Mouse (Mus musculus): Measurements from ENCODE around the gene Srebf1. TPM values are rescaled to one million over a fixed set of nuclear protein-coding genes. Genes with fewer than 3 reads are reported as not detected.

Srebf1 gene
- polyA plus RNA-seq, 1 experiment from 2014 or later: 68.7 TPM

DNA sequence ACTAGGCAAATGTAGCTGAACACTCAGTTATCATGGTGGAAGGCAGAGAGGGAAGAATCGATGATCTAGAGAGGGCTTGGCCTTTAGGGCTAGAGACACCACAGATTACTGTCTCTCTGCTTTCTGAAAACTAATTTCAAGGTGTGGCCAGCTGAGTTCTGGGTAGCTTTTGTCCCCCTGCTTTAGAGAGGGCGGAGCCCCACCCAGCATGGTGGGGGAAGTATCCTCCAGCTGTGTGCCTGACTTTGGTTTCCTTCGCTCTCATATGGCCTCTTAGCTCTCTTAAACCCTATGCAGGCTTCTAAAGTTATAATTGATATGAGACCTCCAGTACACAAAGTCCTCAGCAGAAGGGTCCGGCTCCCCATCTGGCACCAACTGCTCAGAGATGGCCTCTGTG lies 59.0 kb downstream of the Srebf1 start:
- no peak overlapping the region for H3K9ac ChIP-seq (ENCODE audit: low read length)
- H3K36me3 ChIP-seq (ENCODE audit: control insufficient read depth, insufficient read depth, low read length): no peaks in the 10 kb centered on the region; the same call in 1 of the 2 replicates
- ATAC-seq (replicated peaks; ENCODE audit: low FRiP score) (no peak), DNase-seq (ENCODE audit: low spot score) (no peak)
- no peaks in the 10 kb centered on the region for H3K9me3 ChIP-seq (ENCODE audit: control insufficient read depth, low read length)
- 94% methylated on average over 4 of the region's 4 CpGs for WGBS
- H3K4me1 ChIP-seq (replicated peaks; ENCODE audit: control insufficient read depth, insufficient read depth, low read length): peaks cover 12% of the 10 kb centered on the region; the same call in 1 of the 2 replicates
- no peak overlapping the region for H3K4me3 ChIP-seq (ENCODE audit: low read depth, low read length)
- H3K27me3 ChIP-seq (ENCODE audit: control insufficient read depth, insufficient read depth, low read length): no peaks in the 10 kb centered on the region
- no peak overlapping the region for H3K4me2 ChIP-seq (ENCODE audit: low read depth, low read length, severe bottlenecking)
- H3K27ac ChIP-seq (ENCODE audit: low read depth, low read length): no peak overlapping the region

DNA sequence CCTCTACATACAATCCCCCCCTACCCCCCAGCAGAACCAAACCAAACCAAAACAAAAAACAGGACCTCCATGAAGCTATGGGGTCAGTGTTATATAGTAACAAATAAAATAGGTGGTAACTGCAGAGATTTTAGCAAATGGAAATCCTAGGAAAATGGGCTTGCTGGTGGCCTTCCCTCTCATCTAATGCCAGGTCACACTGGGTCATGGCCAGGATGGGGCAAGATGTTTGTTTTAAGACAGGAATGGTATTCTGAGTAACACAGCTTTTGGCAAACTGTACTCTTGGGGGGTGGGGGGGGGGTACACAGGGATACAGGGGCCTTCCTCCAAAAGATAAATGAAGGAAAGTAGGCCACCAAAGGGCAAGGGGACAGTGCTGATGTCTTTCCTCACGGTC lies 59.8 kb downstream of the Srebf1 start:
- Histone ChIP-seq H3K4me3 (ENCODE audit: low read depth, low read length) (no peak overlapping the region), H3K27me3 (ENCODE audit: control insufficient read depth, insufficient read depth, low read length) (no peaks in the 10 kb centered on the region), H3K9ac (ENCODE audit: low read length) (no peak overlapping the region), H3K4me1 (replicated peaks; ENCODE audit: control insufficient read depth, insufficient read depth, low read length) (peaks cover 12% of the 10 kb centered on the region; the same call in 1 of the 2 replicates), H3K9me3 (ENCODE audit: control insufficient read depth, low read length) (no peaks in the 10 kb centered on the region), H3K36me3 (ENCODE audit: control insufficient read depth, insufficient read depth, low read length) (no peaks in the 10 kb centered on the region; the same call in 1 of the 2 replicates), H3K27ac (ENCODE audit: low read depth, low read length) (no peak overlapping the region), H3K4me2 (ENCODE audit: low read depth, low read length, severe bottlenecking) (no peak overlapping the region)
- WGBS: 93% methylated on average over 1 of the region's 1 CpGs
- no peak for DNase-seq (ENCODE audit: low spot score)
- no peak for ATAC-seq (replicated peaks; ENCODE audit: low FRiP score)

DNA sequence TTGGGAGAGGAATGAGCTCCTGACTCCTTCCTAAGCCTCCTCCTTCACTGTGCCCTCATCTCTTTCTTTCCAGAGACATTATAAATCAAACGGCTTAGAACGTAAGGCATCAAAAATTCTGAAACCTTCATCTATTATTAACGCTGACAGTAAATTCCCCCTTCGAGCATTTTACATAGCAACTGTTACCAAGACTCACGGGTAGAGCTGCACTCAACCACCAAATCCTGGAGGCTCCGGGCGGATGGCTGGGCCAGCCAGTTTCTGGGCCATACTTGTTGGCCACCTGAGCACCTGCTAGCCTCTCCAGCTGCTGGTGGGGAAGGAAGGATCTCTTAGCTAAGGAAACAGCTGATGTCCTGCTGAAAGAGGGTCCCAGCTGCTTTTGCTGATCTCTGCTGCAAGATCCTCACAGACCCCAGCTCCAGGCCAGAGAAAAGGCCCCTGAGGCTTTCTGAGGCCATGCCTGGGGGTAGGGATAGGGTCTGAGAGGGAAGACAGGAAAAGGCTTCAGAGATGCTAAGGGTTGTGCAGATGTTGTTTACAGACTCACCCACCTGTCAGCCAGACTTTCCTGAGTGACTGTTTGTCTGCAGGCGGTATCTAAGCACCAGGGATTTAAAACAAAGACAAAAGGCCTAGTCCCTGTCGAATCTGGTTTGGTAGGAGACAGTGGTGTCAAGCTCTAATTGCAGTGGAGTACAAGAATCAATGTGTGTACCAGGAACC lies 61.1 kb downstream of the Srebf1 start:
- ATAC-seq (replicated peaks; ENCODE audit: low FRiP score) (no peak), DNase-seq (ENCODE audit: low spot score) (no peak)
- H3K4me2 ChIP-seq (ENCODE audit: low read depth, low read length, severe bottlenecking): no peak overlapping the region
- H3K27ac ChIP-seq (ENCODE audit: low read depth, low read length): peak overlapping the region; percentile 41
- H3K4me3 ChIP-seq (ENCODE audit: low read depth, low read length): no peak overlapping the region
- H3K4me1 ChIP-seq (replicated peaks; ENCODE audit: control insufficient read depth, insufficient read depth, low read length): peaks cover 12% of the 10 kb centered on the region; the same call in 1 of the 2 replicates
- WGBS: 77% methylated on average over 9 of the region's 9 CpGs
- H3K27me3 ChIP-seq (ENCODE audit: control insufficient read depth, insufficient read depth, low read length): no peaks in the 10 kb centered on the region
- H3K36me3 ChIP-seq (ENCODE audit: control insufficient read depth, insufficient read depth, low read length): no peaks in the 10 kb centered on the region
- H3K9me3 ChIP-seq (ENCODE audit: control insufficient read depth, low read length): no peaks in the 10 kb centered on the region
- peak overlapping the region; percentile 27; the same call in 1 of the 2 replicates for H3K9ac ChIP-seq (ENCODE audit: low read length)

DNA sequence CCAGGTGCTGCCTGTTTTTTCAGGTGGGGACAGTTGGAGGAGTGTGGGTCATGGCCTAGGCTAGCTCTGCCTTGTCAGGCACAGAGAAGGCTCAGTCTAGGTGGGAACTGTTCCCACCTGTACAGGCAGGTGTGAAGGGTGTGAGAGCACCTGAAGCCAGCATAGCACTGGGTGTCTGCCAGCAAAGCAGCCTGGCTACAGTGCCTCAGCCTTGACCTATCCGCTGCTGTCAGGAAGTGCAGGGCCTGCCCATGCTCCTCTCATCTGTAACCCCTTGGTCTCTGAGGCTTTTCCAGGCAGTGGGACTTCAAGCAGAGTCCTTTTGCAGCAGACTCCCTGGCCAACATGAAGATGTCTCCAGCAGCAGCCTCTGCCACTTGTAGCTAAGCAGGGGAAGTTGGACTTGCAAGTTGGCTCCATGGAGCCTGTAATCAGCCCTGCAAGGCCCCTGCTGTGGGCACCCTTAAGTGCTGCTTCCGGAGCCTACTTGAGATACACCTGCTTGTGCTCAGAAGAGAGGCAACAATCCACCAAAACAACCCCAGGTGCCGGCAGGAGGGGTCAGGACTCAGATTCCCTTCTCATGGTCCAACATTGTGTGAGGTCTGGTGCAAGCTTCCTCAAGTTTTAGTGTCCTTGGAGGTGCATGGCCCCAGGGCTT lies 61.8 kb downstream of the Srebf1 start:
- ATAC-seq (replicated peaks; ENCODE audit: low FRiP score): no peak
- DNase-seq (ENCODE audit: low spot score): no peak
- peaks cover 7% of the 10 kb centered on the region; the same call in 1 of the 2 replicates for H3K4me1 ChIP-seq (replicated peaks; ENCODE audit: control insufficient read depth, insufficient read depth, low read length)
- WGBS: 68% methylated on average over 3 of the region's 3 CpGs
- no peak overlapping the region for H3K27ac ChIP-seq (ENCODE audit: low read depth, low read length)
- no peaks in the 10 kb centered on the region for H3K27me3 ChIP-seq (ENCODE audit: control insufficient read depth, insufficient read depth, low read length)
- H3K9me3 ChIP-seq (ENCODE audit: control insufficient read depth, low read length): no peaks in the 10 kb centered on the region
- H3K4me3 ChIP-seq (ENCODE audit: low read depth, low read length): no peak overlapping the region
- no peak overlapping the region for H3K9ac ChIP-seq (ENCODE audit: low read length)
- H3K36me3 ChIP-seq (ENCODE audit: control insufficient read depth, insufficient read depth, low read length): no peaks in the 10 kb centered on the region
- H3K4me2 ChIP-seq (ENCODE audit: low read depth, low read length, severe bottlenecking): no peak overlapping the region

DNA sequence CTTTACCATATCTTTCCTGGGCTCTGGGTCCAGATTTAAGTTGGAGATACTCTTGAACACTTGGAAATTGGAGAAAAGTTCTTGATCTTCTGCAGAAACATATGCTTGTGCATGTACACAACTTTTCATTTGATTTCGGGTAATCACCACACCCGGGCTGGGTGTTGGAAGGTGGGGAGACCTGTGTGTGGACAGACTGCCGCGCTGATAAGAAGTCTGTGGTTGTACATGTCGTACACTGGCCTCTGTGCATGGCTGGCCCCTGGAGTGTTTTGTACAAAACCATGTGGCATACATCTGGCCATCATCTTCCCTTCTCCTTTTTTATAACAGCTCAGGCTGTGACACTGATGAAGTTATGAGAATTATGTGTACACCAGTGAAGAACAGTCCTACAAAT lies 62.4 kb downstream of the Srebf1 start:
- Histone ChIP-seq H3K36me3 (ENCODE audit: control insufficient read depth, insufficient read depth, low read length) (no peaks in the 10 kb centered on the region), H3K4me3 (ENCODE audit: low read depth, low read length) (no peak overlapping the region), H3K9me3 (ENCODE audit: control insufficient read depth, low read length) (no peaks in the 10 kb centered on the region), H3K27ac (ENCODE audit: low read depth, low read length) (no peak overlapping the region), H3K4me1 (replicated peaks; ENCODE audit: control insufficient read depth, insufficient read depth, low read length) (peaks cover 7% of the 10 kb centered on the region; the same call in 1 of the 2 replicates), H3K9ac (ENCODE audit: low read length) (no peak overlapping the region), H3K4me2 (ENCODE audit: low read depth, low read length, severe bottlenecking) (no peak overlapping the region), H3K27me3 (ENCODE audit: control insufficient read depth, insufficient read depth, low read length) (no peaks in the 10 kb centered on the region)
- DNase-seq (ENCODE audit: low spot score) (no peak), ATAC-seq (replicated peaks; ENCODE audit: low FRiP score) (no peak)
- WGBS: 90% methylated on average over 5 of the region's 5 CpGs

DNA sequence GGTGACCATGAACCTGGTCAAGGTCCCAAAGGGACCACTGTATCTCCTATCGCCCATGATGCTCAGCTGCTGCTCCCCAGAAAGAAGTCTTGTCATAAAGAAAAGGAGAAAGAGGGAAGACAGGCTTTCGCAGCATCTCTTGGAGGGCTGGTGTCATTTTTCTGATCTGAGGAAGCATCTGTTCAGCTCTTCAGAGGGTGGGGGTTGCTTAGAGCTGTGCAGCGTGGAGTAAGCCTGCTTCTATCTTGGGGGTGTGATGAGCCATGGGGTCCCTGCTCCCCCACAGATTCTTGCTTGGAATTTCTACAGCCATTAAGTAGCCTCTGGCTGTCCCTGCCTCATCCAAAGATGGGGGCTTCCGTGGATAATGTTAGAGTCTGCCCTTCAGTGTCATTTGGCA lies 64.1 kb downstream of the Srebf1 start:
- no peaks in the 10 kb centered on the region for H3K36me3 ChIP-seq (ENCODE audit: control insufficient read depth, insufficient read depth, low read length)
- H3K9me3 ChIP-seq (ENCODE audit: control insufficient read depth, low read length): no peaks in the 10 kb centered on the region
- DNase-seq (ENCODE audit: low spot score) (no peak), ATAC-seq (replicated peaks; ENCODE audit: low FRiP score) (no peak)
- peaks cover 9% of the 10 kb centered on the region; the same call in 1 of the 2 replicates for H3K4me1 ChIP-seq (replicated peaks; ENCODE audit: control insufficient read depth, insufficient read depth, low read length)
- no peak overlapping the region for H3K4me2 ChIP-seq (ENCODE audit: low read depth, low read length, severe bottlenecking)
- no peaks in the 10 kb centered on the region for H3K27me3 ChIP-seq (ENCODE audit: control insufficient read depth, insufficient read depth, low read length)
- H3K9ac ChIP-seq (ENCODE audit: low read length): no peak overlapping the region
- H3K4me3 ChIP-seq (ENCODE audit: low read depth, low read length): no peak overlapping the region
- 87% methylated on average over 4 of the region's 4 CpGs for WGBS
- no peak overlapping the region for H3K27ac ChIP-seq (ENCODE audit: low read depth, low read length)

DNA sequence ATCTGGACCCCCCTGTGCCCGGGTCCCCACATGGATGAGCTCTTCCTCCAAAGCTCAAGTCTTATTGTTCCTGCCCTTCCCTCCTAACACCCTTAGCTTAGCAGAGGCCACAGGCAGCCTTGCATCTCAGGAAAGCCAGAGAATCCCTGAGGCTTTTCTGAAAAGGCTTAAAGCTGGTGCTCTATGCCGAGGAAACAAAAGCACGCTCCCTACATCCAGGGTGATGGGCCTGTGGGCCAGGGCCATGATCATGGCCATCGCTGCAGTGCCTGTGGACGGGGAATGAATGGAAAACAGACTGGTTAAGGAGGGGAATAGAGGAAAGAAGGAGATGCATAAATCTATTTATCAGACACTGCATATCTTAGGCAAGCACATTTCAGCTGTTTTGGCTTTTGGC lies 66.7 kb downstream of the Srebf1 start:
- no peak overlapping the region for H3K4me3 ChIP-seq (ENCODE audit: low read depth, low read length)
- DNase-seq (ENCODE audit: low spot score): no peak
- ATAC-seq (replicated peaks; ENCODE audit: low FRiP score): no peak
- H3K36me3 ChIP-seq (ENCODE audit: control insufficient read depth, insufficient read depth, low read length): no peaks in the 10 kb centered on the region
- H3K9ac ChIP-seq (ENCODE audit: low read length): no peak overlapping the region
- no peak overlapping the region for H3K4me2 ChIP-seq (ENCODE audit: low read depth, low read length, severe bottlenecking)
- 0 out of 2 replicates have a peak overlapping the region, but pooled peaks have one; percentile 8 for H3K27ac ChIP-seq (ENCODE audit: low read depth, low read length)
- H3K27me3 ChIP-seq (ENCODE audit: control insufficient read depth, insufficient read depth, low read length): no peaks in the 10 kb centered on the region
- H3K9me3 ChIP-seq (ENCODE audit: control insufficient read depth, low read length): no peaks in the 10 kb centered on the region
- peaks cover 5% of the 10 kb centered on the region; the same call in 1 of the 2 replicates for H3K4me1 ChIP-seq (replicated peaks; ENCODE audit: control insufficient read depth, insufficient read depth, low read length)
- 54% methylated on average over 5 of the region's 5 CpGs for WGBS

DNA sequence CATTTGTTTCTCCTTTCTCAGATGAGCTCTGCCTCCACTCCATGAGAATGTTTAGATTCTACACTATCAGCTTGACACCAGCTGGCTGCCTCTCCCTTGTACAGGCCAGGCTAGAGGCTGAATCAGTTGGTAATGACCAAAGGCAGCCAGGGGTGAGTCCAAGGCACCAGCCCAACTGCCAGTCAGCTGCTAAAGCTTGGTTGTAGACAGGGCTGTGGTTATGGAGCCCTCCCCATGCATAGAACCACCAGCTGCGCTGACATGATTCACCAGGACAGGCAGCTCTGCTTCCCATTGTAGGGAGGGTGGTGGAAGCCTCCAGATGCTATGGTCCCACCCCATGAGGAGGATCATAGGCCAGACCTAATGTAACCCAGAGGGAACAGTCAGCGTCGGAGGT lies 68.4 kb downstream of the Srebf1 start:
- H3K27me3 ChIP-seq (ENCODE audit: control insufficient read depth, insufficient read depth, low read length): no peaks in the 10 kb centered on the region
- WGBS: 86% methylated on average over 3 of the region's 3 CpGs
- ATAC-seq (replicated peaks; ENCODE audit: low FRiP score) (no peak), DNase-seq (ENCODE audit: low spot score) (no peak)
- H3K36me3 ChIP-seq (ENCODE audit: control insufficient read depth, insufficient read depth, low read length): no peaks in the 10 kb centered on the region
- H3K4me1 ChIP-seq (replicated peaks; ENCODE audit: control insufficient read depth, insufficient read depth, low read length): 0 out of 2 replicates have a peak, but pooled peaks cover 5% of the 10 kb centered on the region
- no peak overlapping the region for H3K4me3 ChIP-seq (ENCODE audit: low read depth, low read length)
- H3K27ac ChIP-seq (ENCODE audit: low read depth, low read length): no peak overlapping the region
- no peak overlapping the region for H3K9ac ChIP-seq (ENCODE audit: low read length)
- no peaks in the 10 kb centered on the region for H3K9me3 ChIP-seq (ENCODE audit: control insufficient read depth, low read length)
- no peak overlapping the region for H3K4me2 ChIP-seq (ENCODE audit: low read depth, low read length, severe bottlenecking)
